Mouse (Mus musculus): ENCODE results near the gene Sptssa. TPM values are rescaled to one million over a fixed set of nuclear protein-coding genes. Genes with fewer than 3 reads are reported as not detected.

Sptssa gene
- total and polyA plus RNA-seq, 2 experiments from 2014 or later, result 42.4 to 150 TPM

DNA sequence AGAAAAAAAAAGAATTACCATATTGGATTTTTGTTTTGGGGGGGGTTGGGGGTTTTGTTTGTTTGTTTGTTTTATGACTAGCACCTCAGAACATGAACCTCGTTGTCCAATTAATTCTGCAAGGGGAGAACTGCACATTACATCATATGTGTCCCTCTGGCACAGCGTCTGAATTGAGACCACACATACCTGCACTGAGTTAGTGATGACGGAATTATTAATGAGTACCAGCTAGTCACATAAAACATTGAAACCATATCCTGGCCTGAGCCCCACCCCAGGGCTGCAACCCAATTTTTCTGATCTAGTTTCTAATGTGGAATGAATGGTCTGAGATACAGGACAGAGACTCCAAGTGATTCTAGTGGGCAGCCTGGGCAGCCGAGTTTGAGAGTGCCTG, 59.7 kb downstream of the Sptssa start:
- ATAC-seq (ENCODE audit: insufficient read depth, low read depth) (no peak), DNase-seq (ENCODE audit: low spot score) (no peak)
- H3K27ac ChIP-seq (ENCODE audit: low read depth), result no peak overlapping the region
- no peaks in the 10 kb centered on the region for H3K36me3 ChIP-seq (replicated peaks; ENCODE audit: control insufficient read depth, insufficient read depth, low read length)
- WGBS, result 83% methylated on average over 4 of the region's 4 CpGs
- H3K4me3 ChIP-seq (ENCODE audit: low read depth, low read length), result no peak overlapping the region
- H3K9me3 ChIP-seq (replicated peaks; ENCODE audit: control insufficient read depth, low read length), result no peaks in the 10 kb centered on the region
- no peaks in the 10 kb centered on the region for H3K4me1 ChIP-seq (ENCODE audit: control insufficient read depth, insufficient read depth)
- TF ChIP-seq EP300 (IDR thresholded peaks at IDR 0.05; ENCODE audit: low read depth) (no peak), CTCF (IDR thresholded peaks at IDR 0.05; ENCODE audit: low read depth) (no peak)
- no peaks in the 10 kb centered on the region for H3K27me3 ChIP-seq (ENCODE audit: control insufficient read depth, insufficient read depth, low read length)
- no peak overlapping the region for H3K4me2 ChIP-seq (ENCODE audit: low read depth, low read length)
- no peak overlapping the region for H3K9ac ChIP-seq (replicated peaks; ENCODE audit: low read depth, low read length)

MicroRNAs encoded within 50 kb of the gene (microRNA counts, 519-probe panel; counts per million panel counts)
- microRNA mmu-miR-1892, result not detected

Small RNAs within 50 kb of the gene (microRNA-seq; reads per million reads assigned to microRNA genes)
- gene Mir1892, result not detected

Other genes with a start within 250 kb of the Sptssa start
- 4.4 and 16.7 TPM in 2 replicates for gene Eapp, start 39.3 kb upstream of the Sptssa start, total RNA-seq (2014; rRNA removed; ENCODE audit: low replicate concordance)
- gene Eapp, start 39.3 kb upstream of the Sptssa start, polyA plus RNA-seq (2015; fragmentation: Nextera tagmentation; extraction: Ambion mirVana), result 61.4 and 61.6 TPM in 2 replicates
- 42.6 and 59.1 TPM in 2 replicates for gene Snx6, start 139.1 kb upstream of the Sptssa start, total RNA-seq (2014; rRNA removed; ENCODE audit: low replicate concordance)
- 100 and 105 TPM in 2 replicates for gene Snx6, start 139.1 kb upstream of the Sptssa start, polyA plus RNA-seq (2015; fragmentation: Nextera tagmentation; extraction: Ambion mirVana)
- gene Cfl2, start 206.3 kb upstream of the Sptssa start, total RNA-seq (2014; rRNA removed; ENCODE audit: low replicate concordance), result 454 and 487 TPM in 2 replicates
- 555 and 561 TPM in 2 replicates for gene Cfl2, start 206.3 kb upstream of the Sptssa start, polyA plus RNA-seq (2015; fragmentation: Nextera tagmentation; extraction: Ambion mirVana)